Mouse (Mus musculus) limb, embryonic 14.5 days (tissue): Measurements from ENCODE around the gene Atf1. TPM values are rescaled to one million over a fixed set of nuclear protein-coding genes. Genes with fewer than 3 reads are reported as not detected.
"Not testable (repeated sequence)": the region's sequence is repeated elsewhere in the genome, so short reads cannot be mapped to it uniquely, and the experiment has no call there.

Experiments
- ATAC-seq: fragments of 200-750 bp; cut with Nextera tagmentation; 2 replicates; pipeline ENCODE4 v1.8.0; 2017; ENCODE audit warnings: low read depth, moderate number of reproducible peaks, moderate TSS enrichment; ENCODE audit not compliant: low FRiP score
- DNase-seq: peaks from one replicate; pipeline ENCODE4 v3.0.0-alpha.2; 2015; ENCODE audit warnings: low spot score
- H3K27ac ChIP-seq: fragments of 300-500 bp; sonication (generic); replicated peaks from 2 replicates; pipeline ENCODE4 v1.5.1; 2014; ENCODE audit warnings: low read depth, mild to moderate bottlenecking, low read length, moderate library complexity, mixed read lengths
- H3K27me3 ChIP-seq: fragments of 300-500 bp; sonication (generic); 2 replicates; pipeline ENCODE4 v1.6.1; 2014; ENCODE audit warnings: low read length, mixed read lengths; ENCODE audit not compliant: control insufficient read depth, insufficient read depth
- H3K36me3 ChIP-seq: fragments of 300-500 bp; sonication (generic); 2 replicates; pipeline ENCODE4 v1.6.1; 2014; ENCODE audit warnings: mild to moderate bottlenecking, low read length, moderate library complexity, mixed read lengths; ENCODE audit not compliant: control insufficient read depth, insufficient read depth
- H3K4me1 ChIP-seq: fragments of 300-500 bp; sonication (generic); 2 replicates; pipeline ENCODE4 v1.6.1; 2014; ENCODE audit warnings: antibody characterized with exemption, low read length, mixed read lengths; ENCODE audit not compliant: control insufficient read depth, insufficient read depth
- H3K4me2 ChIP-seq: fragments of 300-500 bp; sonication (generic); replicated peaks from 2 replicates; pipeline ENCODE4 v1.6.1; 2014; ENCODE audit warnings: low read depth, mild to moderate bottlenecking, low read length, moderate library complexity; ENCODE audit not compliant: severe bottlenecking
- H3K4me3 ChIP-seq: fragments of 300-500 bp; sonication (generic); replicated peaks from 2 replicates; pipeline ENCODE4 v1.5.1; 2014; ENCODE audit warnings: low read length
- H3K9ac ChIP-seq: fragments of 300-500 bp; sonication (generic); 2 replicates; pipeline ENCODE4 v1.6.1; 2014; ENCODE audit warnings: mild to moderate bottlenecking, low read depth, low read length, moderate library complexity; ENCODE audit not compliant: severe bottlenecking
- H3K9me3 ChIP-seq: fragments of 300-500 bp; sonication (generic); 2 replicates; pipeline ENCODE4 v1.6.1; 2016; ENCODE audit warnings: low read length; ENCODE audit not compliant: control insufficient read depth
- POLR2A ChIP-seq: fragments of 200-500 bp; IDR thresholded peaks from 2 replicates; pipeline ENCODE4 v1.8.0; 2012; ENCODE audit warnings: inconsistent platforms, mild to moderate bottlenecking, moderate library complexity, borderline replicate concordance; ENCODE audit not compliant: insufficient read depth, insufficient read length; ENCODE audit errors: extremely low read depth
- WGBS: fragments of 180-500 bp; shearing (Covaris S2); extraction: QIAGEN DNeasy Blood & Tissue Kit; methylation state at CpG from one replicate; pipeline ENCODE4 v1.1.7; 2014; 5-methylcytosine and 5-hydroxymethylcytosine counted together
- polyA plus RNA-seq, 2 experiments: library from polyadenylated mRNA; depleted of rRNA in 1 of 2; stranded (reverse) in 1 of 2; unstranded in 1 of 2; fragments of >200 nt; fragmentation: Nextera tagmentation in 1 of 2; extraction: Ambion mirVana in 1 of 2; gene quantifications; 2 replicates each; pipeline versions ENCODE4 v1.2.1 to v1.2.3; 2012 to 2014

The Atf1 gene
- polyA plus RNA-seq, 2 experiments = 32.8 to 44.2 TPM

GRCm38 (mm10) chr15:100248665-100249433 lies 21.2 kb downstream of the Atf1 start:
- Histone ChIP-seq H3K4me1 (no peaks in the 10 kb centered on the region), H3K4me3 (no peak overlapping the region), H3K27me3 (no peaks in the 10 kb centered on the region), H3K27ac (no peak overlapping the region), H3K9ac (no peak overlapping the region), H3K4me2 (no peak overlapping the region), H3K36me3 (peaks cover 91% of the 10 kb centered on the region), H3K9me3 (no peaks in the 10 kb centered on the region)
- TF ChIP-seq POLR2A = no peak
- DNase-seq (no peak), ATAC-seq (no peak)
- 96% methylated on average over 6 of the region's 6 CpGs for WGBS

- whole genome bisulfite sequencing = 90% methylated on average over 6 of the region's 6 CpGs
- DNase-seq (no peak), ATAC-seq (no peak)
- Histone ChIP-seq H3K4me3 (no peak overlapping the region), H3K27ac (no peak overlapping the region), H3K9ac (no peak overlapping the region), H3K9me3 (no peaks in the 10 kb centered on the region), H3K4me1 (no peaks in the 10 kb centered on the region), H3K4me2 (no peak overlapping the region), H3K27me3 (no peaks in the 10 kb centered on the region), H3K36me3 (peaks cover 92% of the 10 kb centered on the region)
- TF ChIP-seq POLR2A = no peak
These were observed 23.6 kb downstream of the Atf1 start for GRCm38 (mm10) chr15:100251153-100251780.

DNA sequence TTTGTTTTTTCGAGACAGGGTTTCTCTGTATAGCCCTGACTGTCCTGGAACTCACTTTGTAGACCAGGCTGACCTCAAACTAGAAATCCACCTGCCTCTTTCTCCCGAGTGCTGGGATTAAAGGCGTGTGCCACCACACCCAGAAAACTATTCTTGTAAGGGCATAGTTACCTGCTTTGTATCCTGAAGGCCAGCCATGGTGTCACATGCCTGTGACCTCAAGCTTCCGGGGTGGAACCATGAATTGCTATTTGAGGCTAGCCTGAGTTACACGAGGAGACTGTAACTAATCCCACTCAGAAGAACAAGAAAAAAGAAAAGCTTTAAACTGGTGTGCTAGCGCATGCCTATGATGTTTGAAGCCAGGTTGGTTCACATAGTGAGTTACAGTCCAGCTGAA lies 28.8 kb downstream of the Atf1 start:
- DNase-seq (no peak), ATAC-seq (no peak)
- peaks cover 78% of the 10 kb centered on the region for H3K36me3 ChIP-seq
- H3K4me1 ChIP-seq = no peaks in the 10 kb centered on the region
- H3K4me3 ChIP-seq = no peak overlapping the region
- WGBS = 88% methylated on average over 6 of the region's 6 CpGs
- no peak overlapping the region for H3K27ac ChIP-seq
- TF ChIP-seq POLR2A = no peak
- no peak overlapping the region for H3K9ac ChIP-seq
- no peak overlapping the region for H3K4me2 ChIP-seq
- H3K9me3 ChIP-seq = no peaks in the 10 kb centered on the region
- H3K27me3 ChIP-seq = no peaks in the 10 kb centered on the region

DNA sequence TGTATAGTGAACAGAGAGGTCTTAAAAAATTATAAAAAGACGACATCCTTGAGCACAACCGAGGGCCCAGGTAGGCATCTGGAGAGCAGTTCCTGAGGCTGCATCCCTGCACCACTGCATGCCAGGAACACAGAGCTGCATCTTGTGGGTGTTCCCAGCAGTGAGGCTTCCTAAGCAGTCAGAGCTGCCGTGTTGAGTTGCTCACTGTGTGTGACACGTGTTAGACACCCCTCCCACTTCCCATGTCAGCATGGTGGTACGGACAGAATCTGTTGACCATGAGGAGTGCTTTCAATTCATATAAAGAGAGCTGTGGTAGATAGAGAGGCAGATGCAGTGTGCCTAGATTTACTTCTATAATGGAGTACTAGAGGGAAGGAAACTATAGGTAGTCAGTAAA lies 29.7 kb downstream of the Atf1 start:
- WGBS = 89% methylated on average over 5 of the region's 5 CpGs
- peaks cover 72% of the 10 kb centered on the region for H3K36me3 ChIP-seq

DNA sequence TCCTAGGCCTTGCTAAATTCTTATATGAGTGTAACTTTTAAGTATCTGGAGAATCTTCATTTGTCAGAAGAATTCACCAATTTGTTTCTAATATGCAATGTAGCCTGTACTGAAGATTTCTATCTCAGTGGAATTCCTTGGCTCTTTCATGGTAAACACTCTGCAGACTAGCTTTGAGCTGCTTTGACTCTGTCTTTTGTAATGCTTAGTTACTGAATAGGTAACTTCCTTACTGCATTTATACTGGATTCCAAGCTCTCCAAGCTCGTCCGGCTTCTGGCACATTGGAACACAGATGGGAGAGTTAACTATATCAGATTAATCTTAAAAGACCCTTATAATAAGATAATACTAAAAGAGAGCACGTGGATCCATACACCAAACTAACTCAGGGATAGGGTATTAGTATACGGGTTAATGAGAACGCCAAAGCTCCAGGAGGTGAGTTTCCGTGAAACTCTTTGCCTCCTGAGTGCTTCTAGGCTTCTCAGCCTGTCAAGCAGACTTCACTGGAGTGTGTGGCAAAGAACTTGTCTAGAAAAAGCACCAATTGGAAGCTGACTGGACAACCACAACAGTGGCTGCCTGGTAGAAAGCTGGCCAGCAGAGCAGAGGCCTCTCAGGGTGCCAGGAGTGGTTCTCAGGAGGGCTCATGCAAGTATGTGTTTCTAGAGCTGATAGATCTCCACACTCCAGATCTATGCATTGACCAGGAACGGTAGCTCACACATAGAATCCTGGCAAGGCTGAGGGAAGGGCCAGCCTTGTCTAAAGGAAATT lies 31.2 kb downstream of the Atf1 start:
- Histone ChIP-seq H3K27ac (no peak overlapping the region), H3K9me3 (no peaks in the 10 kb centered on the region), H3K4me1 (no peaks in the 10 kb centered on the region), H3K9ac (no peak overlapping the region), H3K36me3 (peaks cover 59% of the 10 kb centered on the region), H3K4me2 (no peak overlapping the region), H3K27me3 (no peaks in the 10 kb centered on the region), H3K4me3 (no peak overlapping the region)
- 93% methylated on average over 7 of the region's 7 CpGs for WGBS
- no peak for ATAC-seq
- no peak for TF ChIP-seq POLR2A
- no peak for DNase-seq

More for the DNA sequence above, 29.7 kb downstream of the Atf1 start:
- H3K4me3 ChIP-seq = no peak overlapping the region
- H3K4me1 ChIP-seq = no peaks in the 10 kb centered on the region
- H3K27me3 ChIP-seq = no peaks in the 10 kb centered on the region
- no peak for DNase-seq
- H3K9ac ChIP-seq = no peak overlapping the region
- no peaks in the 10 kb centered on the region for H3K9me3 ChIP-seq
- no peak overlapping the region for H3K27ac ChIP-seq
- no peak for TF ChIP-seq POLR2A
- ATAC-seq = no peak
- H3K4me2 ChIP-seq = no peak overlapping the region

GRCm38 (mm10) chr15:100260351-100260750 lies 32.7 kb downstream of the Atf1 start:
- H3K9ac ChIP-seq, H3K27ac ChIP-seq, H3K9me3 ChIP-seq, H3K4me1 ChIP-seq, ATAC-seq, H3K4me3 ChIP-seq, H3K27me3 ChIP-seq, H3K4me2 ChIP-seq, DNase-seq: not testable (repeated sequence)
- peaks cover 44% of the 10 kb centered on the region for H3K36me3 ChIP-seq
- 87% methylated on average over 6 of the region's 7 CpGs for WGBS
